Mouse (Mus musculus) megakaryocyte, adult 5-6 weeks (primary cell): ENCODE measurements at regions not wholly inside any gene's neighbourhood (a gene's known extent, or its start where the extent isn't known, plus 50 kb on each side); places are given as distances from the start of the nearest gene placed in this dataset.
"Not testable (repeated sequence)": the region's sequence is repeated elsewhere in the genome, so short reads cannot be mapped to it uniquely, and the experiment has no call there.

Experiments used
- ATAC-seq: 2 replicates; pipeline ENCODE4 v1.8.0; 2016; ENCODE audit warnings: mild to moderate bottlenecking, inconsistent platforms; ENCODE audit not compliant: poor library complexity, severe bottlenecking

DNA sequence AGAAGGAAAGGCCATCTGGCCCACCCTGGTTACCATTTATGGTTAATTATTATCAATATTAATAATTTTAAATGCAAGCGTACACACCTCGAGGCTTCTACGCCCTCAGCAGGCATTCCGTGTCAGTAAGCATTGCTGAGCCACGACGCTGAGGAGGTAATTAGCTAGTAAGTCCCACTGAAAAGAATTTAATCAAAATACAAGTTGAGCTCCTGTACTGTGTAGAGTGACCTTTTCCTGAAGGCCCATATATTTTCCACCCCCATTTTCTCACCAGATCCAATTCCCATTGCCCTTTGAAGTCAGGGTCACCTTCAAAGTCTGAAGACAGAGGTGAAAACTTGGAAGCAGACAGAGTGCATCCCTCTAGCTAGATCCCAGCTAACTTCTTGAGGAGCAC lies 179.8 kb downstream of the Gxylt1 start:
- no peak for ATAC-seq

DNA sequence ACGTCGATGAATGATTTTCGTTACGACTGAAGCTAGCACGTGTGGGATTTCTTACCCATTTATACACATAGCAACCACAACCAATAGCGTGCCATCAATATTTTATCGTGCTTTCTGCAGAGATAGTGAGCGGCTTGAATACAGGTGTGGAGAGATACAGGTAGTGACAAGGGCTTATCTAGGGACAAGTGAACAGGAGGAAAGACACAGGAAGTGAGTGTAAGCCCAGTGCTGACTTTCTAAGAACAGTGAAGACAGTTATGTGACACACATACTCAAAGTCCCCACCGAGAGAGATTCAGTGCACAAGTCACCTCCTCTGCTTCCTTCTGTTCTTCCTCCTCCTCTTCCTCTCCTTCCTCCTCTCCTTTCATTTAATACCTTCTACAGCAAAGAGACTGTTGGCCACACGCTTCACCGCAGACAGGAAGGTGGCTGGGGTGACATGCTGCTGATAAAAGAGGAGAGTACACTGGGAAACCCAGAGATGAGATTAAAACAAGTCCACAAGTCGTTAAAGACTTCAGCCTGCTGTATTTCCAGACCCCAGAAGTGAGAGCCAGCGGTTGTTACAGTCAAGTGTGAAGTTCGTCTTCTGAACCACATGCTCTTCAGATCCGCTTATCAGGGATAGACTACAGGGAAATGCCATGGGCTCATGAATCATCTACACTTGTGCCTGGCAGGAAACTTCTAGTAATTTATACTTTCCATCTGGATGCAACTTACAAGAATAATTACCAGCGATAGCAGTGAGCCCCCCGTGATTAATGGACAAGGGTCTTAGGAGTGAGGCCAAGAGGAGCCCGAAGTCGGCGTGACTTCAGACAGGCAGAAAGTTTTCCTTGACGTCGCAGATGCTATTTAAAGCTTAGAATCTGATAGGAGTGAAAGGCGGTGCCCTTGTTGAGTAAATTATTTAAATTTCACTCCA lies 180.5 kb downstream of the Gxylt1 start:
- peak; percentile 22; the same call in 1 of the 2 replicates for ATAC-seq

DNA sequence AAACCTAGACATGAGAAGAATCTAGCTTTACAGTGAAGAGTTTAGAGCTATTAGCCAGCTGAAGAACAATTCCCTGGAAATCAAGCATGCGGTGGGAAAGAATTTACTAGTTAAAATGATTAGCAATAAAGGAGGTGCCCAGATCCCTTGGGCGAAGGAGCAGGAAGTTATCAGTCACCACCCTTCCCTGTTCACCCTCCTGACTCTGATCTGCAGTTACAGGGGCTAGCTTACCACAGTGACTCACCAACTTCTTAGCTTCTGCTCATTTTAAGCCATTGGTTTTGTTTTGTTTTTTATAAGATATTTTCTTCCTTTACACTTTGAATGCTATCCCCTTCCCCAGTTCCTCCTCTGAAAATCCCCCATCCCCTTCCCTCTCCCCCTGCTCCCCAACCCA lies 183.6 kb downstream of the Gxylt1 start:
- no peak for ATAC-seq

DNA sequence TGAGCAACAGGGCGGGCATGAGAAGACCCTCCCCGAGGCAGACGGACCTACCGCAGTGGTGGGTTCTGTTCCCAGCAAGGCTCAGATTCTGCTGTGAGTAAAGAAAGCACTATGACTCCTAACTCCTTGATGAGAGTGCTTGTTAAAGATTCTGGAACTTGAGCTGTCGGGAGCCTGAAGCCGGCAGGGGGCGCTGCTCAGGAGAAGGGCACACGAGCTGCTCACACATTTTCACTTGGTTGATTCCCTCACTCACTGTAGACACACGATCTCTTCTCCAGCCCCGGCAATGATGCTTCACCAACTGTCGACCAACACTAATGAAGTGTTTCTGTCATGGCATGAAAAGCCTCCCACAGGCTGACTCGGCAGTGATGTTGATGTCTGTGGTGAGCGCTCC lies 185.6 kb downstream of the Gxylt1 start:
- peak; percentile 84 for ATAC-seq

DNA sequence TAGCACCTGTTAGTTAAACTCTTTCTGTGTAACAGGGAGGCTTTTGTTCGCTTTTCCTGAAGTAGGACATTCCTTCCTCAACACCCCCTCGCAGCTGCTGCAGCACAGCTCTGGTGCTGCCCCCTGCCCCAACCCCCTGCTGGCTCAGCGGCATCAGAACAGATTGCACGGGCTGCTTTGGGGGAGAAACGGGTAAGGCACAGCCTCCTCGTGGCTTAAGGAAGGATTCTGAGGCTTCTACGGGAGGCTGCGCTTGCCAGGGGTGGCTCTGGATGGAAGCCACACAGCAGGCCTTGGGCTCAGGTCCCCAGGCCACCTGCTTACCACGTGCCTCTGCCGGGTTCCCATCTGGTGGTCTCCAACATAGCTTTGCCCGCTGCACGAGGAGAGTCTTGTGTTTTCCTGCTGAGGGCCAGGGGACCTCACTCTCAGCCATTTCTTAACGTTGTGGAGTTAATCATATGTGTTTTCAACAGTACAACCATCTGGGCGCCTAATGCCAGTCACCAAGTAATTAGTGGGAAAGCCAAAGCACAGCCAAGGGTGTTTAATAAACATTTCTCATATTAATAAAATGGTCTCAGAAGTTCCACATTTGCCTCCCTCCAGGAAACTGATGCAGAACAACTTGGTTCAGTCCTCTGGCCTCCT lies 189.9 kb downstream of the Gxylt1 start:
- ATAC-seq, result no peak

DNA sequence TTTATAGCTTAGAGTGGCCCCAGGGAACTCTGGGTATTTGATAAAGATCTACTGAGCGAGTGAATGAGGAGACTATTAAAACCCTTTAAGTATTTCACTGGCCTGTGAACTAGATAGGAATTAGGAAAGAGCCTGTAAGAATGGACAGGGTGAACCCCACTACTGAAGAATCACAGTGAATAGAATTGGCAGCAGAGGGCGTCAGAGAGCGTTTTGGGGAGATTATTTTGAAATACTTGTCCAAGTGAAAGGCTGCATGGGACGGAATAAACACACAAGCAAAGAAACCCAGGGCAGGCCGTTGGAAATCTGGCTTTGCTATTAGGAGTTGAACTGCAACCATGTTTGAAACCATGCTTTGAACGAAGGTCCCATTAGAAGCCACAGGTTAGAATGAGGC lies 200.9 kb downstream of the Gxylt1 start:
- ATAC-seq, result no peak

DNA sequence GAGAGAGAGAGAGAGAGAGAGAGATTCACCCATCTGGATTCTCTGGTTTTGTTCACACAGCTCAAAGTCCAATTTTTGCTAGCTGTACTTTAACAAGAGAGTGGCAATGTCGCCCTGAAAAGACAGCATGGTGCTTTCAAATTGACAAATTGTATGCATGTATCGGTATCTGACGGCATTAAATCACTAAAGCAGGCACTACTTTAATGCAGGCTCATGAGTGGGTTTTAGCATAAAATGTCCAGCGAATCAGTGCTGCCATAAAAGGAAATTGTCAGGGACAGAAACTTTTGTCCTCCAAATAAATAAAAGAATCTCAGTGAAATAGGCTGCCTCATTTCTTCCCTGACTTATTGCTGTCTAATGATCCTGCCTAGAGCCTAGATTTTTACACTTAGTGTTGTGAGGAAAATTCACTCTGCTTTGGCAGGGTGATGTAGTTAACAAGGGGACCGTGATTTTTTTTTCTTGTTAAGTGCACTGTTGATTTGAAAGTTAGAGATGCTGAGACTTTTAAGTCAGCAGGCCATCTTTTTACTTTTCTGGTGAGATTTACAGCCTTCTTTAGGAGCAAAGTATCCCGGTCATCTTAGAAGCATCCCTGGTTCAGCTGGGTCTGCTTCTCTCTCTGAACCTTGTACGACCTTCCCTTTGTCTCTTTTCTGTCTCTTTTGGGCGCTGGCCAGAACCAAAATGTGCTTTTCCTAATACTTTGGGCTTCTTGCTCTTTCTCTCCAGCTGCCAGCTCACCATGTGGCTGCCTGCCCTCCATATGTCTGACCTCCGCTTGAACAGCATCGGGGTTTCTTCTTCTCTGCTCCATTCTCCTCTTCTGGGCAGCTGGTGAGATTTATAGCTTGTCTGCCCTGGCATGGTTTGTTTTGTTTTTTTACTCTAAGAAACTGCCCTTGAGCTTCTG lies 212.5 kb downstream of the Gxylt1 start:
- no peak for ATAC-seq

DNA sequence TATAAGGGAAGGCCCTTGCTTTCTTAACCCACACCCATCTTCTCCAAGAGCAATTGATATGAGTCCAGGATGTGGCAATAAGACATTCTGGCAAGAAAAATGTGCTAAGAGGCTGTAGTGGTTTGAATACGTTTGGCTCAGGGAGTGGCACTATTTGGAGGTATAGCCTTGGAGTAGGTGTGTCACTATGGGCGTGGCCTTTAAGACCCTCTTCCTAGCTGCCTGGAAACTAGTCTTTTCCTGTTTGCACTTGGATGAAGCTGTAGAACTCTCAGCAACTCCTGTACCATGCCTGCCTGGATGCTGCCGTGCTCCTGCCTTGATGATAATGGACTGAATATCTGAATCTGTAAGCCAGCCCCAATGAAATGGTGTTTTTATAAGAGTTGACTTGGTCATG lies 221.5 kb downstream of the Gxylt1 start:
- no peak for ATAC-seq

DNA sequence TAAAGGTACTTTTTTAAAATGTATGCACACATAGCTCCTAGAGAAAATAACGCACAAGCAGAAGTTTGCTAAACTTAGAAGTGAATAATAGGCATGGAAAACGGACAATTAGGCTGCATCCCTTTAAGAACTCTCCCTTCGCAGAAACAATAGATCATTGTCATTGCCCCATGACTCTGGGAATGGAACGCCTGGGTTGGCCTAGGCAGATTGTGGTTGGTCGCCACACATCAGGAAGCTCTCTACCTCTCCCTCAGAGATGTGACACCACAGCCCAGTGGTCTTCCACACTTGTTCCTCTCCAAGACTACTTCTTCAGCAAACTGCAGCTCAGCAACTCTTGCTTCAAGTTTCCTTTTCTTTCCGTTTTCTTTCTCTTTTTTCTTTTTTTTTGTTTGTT lies 247.8 kb downstream of the Gxylt1 start:
- ATAC-seq, result no peak

DNA sequence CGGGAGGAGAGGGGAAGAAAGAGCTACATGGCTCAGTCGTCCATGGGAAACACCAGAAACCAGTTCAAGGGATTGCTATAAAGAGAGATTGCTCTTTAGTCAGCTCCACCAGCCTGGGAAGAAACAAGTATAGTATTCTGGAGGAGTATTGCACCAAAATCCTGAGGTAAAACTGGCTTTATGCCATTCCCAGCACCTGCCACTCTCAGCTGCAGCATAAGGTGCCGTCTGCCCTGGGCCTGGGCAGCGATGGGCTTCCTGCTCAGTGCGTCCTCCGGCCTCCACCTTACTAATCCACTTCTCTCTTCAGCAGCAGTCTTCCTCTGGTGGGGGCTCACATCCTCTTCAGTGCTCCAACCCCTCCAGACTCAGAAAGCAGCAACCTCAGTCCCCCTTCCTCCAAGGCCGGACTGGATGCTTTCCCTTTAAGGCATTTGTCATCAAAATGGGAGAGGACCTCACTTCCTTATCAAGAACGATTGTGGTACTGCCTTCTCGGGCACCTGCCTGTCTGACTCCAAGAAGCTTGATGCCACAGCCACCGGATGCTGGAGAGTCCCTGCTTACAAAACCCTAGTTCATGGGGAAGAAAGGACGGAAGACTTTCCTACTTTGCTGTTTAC lies 248.4 kb downstream of the Gxylt1 start:
- ATAC-seq, result peak; percentile 43; the same call in 1 of the 2 replicates

DNA sequence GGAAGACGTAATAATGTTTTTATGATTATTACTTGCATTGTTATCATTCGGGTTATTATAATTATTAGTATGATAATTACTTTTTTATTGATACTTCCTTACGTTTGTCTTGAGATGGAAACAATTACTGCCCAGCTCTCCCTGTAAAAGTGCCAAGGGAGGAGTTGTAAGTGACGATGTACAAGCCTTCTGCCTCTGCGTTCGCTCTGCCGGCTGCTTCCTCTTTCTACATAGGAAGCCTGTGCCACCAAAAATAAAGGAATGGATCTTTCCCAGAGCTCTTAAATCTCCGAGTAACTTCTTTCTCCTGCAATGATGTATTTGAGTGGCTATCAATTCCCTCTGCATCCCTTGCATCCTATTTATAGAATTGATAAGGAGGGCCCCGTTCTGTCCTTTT lies 249.2 kb downstream of the Gxylt1 start:
- ATAC-seq, result no peak

DNA sequence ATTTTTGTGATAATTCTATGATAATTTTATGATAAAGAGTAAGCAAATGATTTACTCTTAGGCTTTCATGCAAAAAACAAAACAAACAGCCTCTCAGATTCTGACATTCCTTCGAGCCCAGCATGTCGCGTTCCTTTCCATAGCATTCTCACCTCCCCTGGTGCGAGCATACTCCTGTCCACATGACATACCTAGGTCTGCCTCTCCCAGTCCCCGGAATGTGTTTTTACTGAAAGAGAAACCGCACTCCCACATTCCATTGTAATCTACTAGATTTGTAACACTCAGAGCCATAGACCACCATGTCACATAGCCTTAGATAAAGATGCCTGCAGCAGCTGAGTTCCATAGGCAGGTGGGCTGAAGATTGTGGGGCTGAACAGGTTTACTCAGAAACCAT lies 250.8 kb downstream of the Gxylt1 start:
- no peak for ATAC-seq

DNA sequence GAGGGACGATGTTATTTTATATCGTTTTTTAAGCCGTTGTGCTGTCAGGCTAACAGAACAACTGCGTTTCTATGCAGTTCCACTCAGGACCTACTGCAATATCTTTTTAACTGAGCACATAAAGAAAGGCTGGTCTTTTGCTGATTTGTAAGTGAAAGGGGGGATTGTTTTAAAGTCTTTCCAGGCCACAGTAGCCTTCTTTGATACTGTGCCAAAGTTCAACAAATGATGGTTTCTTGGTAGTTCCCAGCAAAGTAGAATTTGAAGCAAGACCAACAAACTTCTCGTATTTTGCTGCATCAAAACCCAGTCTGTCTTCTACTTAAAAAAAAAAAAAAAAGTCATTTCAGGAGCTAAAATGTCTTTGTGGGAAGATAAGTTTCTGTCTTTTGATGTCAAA lies 263.8 kb downstream of the Gxylt1 start:
- no peak for ATAC-seq

DNA sequence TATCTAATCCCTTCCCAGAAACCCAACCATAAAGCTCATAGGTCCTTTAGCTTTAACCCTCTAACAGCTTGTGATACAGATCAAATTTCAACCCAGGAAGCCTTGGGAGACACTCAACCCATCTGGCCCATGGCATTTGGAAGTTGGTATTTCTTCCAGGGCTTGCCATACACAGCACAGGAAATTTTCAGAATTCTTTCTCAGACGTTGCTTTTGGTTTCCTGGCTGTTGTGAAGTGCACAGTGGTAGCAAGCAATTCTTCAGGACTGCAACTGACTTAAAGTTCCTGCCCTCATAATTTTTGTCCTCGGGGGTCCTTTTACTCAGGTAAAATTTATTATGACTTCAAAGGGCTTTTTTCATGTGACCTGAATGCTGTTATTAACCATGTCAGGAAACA lies 264.4 kb downstream of the Gxylt1 start:
- ATAC-seq, result no peak

DNA sequence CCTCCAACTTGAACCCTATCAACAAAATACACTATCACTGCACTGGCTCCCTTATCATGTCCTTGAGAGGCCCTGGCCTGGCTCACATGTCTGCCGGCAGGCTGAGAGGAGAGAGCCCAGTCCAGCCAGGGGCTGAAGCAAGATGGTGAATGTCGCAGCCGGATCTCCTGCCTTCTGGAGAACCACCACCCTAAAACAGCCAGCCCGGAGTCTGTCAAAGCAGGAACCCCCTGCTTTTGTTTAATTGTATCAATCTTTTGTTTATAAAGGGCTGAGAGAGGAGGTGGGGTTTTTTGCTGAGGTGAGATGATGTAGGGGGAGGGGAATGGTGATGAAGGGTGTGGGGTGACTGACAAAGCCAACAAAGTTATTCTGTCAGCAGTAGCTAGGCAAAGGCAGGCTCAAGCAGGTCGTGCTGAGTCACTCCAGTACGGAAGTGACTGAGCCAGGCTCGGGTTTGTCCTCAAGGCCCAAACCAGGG lies 269.2 kb downstream of the Gxylt1 start:
- ATAC-seq, result peak; percentile 62

DNA sequence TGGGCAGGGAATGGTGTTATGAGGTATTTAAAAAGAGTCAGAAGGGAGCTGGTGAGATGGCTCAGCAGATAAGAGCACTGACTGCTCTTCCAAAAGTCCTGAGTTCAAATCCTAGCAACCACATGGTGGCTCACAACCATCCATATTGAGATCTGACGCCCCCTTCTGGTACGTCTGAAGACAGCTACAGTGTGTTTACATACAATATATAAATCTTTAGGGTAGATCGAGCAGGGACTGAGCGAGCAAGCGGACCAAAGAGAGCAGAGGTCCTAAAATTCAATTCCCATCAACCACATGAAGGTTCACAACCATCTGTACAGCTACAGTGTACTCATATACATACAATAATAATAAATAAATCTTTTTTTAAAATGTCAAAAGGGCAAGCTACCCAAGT lies 269.8 kb downstream of the Gxylt1 start:
- ATAC-seq, result not testable (repeated sequence)

DNA sequence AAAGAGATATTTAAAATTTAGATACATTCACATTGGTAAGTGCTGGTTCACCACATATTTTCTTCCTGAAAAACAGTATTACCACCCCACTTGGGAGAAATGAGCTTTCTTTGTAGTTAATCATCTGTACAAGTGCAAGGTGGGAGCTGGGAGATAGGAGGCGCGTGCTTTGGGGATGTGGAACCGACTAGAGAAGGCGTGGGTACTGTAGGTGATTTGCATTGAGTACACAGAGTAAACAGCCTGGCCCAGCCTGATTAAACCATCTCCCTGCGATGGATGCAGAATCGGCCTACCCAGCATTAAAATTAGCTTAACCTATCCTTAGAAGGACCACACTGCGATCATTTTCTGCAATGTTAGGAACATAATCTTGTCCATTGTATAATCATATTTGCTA lies 270.4 kb downstream of the Gxylt1 start:
- no peak for ATAC-seq

DNA sequence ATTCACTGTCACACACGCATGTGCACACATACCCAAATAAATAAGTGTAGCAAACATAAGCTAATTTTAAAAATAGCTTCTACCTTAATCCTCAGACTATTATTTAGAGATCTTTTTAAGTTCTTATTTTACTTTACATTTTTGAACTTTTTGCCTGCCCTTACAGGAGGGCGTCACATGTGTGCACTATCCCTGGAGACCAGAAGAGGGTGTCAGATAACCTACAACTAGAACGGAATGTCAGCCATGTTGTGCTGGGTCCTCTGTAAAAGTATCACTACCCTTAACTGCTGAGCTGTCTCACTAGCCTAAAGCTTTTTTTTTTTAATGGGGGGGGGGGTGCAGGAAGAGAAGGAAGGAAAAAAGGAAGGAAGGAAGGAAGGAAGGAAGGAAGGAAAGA lies 271.7 kb downstream of the Gxylt1 start:
- ATAC-seq, result no peak

DNA sequence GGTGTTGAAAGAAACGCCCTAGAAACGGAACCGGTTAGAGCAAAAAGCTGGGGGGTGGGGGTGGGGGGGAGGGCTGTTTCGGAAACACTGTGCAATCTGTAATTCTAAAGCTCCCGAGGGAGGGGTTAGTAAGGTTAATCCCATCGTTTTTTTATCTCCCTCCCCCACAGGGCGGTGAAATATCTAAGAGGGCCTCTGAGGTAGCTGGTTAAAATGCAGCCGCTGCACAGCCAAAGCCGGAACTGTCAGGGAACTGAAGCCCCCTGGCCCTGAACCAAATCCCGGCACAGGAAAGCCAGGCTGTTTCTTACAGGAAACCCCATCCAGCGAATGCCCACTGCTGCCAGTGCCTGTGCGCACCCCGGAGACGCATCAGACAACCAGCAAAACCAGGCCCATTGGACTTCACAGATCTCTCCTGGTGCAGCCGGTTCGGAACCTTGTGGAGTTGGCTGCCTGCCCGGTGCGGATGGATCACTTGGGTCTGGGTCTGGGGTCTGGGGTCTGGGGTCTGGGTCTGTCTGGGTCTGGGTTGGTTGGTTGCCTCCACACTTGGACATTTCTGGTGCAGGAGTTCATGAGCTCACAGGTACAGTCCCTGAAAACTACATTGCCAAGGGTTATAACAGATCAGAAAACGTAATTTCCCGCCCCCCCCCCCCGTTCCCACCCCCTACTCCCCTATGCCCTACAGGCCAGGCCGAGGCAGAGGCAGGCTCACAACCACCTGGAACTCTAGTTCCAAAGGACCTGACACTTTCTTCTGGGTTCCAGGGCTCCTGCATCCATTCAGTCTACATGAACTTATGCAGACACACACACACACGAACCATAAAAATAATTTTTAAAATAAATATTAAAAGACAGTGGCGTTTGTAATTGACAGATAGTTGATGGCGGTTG lies 272.7 kb downstream of the Gxylt1 start:
- ATAC-seq, result peak; percentile 54
